Mouse (Mus musculus): ENCODE data around the gene Sytl4.

Gene Sytl4

GRCm38 (mm10) chrX:133981231-133982002 is at the start of gene Sytl4:
Sytl4 (minus strand) TSS chrX:133981812.
- no peak for DNase-seq (ENCODE audit: low read depth)

DNA sequence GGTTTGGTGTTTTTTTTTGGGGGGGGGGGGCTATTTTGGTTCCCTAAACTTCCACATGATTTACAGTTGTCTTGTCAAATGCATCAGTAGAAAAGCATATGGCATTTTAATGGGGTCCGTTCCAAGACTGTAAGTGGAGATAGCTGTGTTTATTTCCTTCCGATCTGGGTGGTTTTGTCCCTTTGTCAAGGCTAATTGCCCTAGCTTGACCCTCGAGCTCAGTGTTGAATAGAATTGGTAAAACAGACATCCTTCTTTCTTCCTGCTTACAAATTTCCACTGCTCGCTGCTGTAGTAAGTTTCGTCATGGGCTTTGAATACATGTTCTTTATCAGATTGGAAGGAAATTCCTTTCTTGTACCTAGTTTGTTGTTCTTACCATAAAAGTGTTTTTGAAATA is 39.1 kb upstream of the Sytl4 start:
- no peak for DNase-seq (ENCODE audit: low read depth)

GRCm38 (mm10) chrX:134019005-134019404 is 37.4 kb upstream of the Sytl4 start:
- DNase-seq (ENCODE audit: low read depth): peak; percentile 20

DNA sequence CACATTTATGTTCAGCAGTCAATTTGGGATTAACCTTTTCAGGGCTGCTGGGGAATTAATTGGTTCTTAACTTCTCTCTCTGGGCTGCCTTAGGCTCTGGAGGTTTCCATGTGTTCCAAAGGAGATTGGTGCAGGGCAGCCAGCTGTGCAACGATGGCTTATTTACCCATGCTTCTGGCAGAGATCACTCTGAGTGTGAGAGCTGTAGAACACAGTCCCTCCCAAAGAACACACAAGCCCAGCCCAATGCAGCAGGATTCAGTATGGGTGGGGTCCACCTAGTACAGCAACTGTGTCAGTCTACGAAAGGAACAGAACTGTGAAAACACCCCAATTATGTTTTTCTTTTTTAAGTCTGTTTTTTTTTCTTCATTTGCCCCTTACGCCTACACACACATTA is 14.3 kb upstream of the Sytl4 start:
- no peak for DNase-seq (ENCODE audit: low read depth)

DNA sequence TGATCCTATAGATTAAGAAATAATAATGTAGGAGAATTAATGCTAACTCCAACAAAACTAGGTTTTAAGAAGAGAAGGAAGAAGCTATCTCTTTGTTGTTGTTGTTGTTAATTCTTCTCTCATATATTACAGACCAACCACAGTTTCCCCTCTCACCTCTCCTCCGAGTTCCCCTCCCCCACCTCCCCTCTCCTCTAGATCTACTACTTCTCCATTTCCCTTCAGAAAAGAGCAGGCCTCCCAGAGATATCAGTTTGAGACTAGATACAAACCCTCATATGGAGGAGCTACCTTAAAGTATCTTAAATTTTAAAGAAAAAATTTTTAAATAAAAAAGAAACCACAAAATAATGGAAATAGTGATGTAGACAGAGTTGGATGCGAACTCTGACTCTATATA is 17.0 kb downstream of the Sytl4 start:
- no peak for DNase-seq (ENCODE audit: low read depth)

GRCm38 (mm10) chrX:133960617-133961016 is 21.0 kb downstream of the Sytl4 start:
- DNase-seq (ENCODE audit: low read depth): no peak

GRCm38 (mm10) chrX:133954661-133955060 is 27.0 kb downstream of the Sytl4 start:
- no peak for DNase-seq (ENCODE audit: low read depth)

DNA sequence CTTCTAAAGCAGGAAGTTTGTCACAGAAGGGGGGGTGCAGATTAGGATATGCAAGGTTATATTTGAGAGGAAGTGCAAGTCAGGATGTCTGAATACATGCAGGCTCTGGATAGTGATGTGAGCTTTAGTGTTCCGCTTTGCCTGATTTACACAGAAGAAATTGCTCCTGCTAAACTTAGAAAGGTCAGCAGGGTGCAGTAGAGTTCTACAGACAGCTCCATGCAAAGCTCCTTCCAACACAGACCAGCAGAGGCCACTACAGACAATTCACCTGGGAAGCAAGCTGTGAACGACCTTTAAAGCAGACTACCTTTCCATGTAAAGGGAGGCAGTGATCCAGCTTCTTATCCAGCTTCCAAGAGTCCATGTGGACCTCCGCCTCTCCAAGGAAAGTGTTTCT is 34.2 kb downstream of the Sytl4 start:
- DNase-seq (ENCODE audit: low read depth): peak; percentile 18

DNA sequence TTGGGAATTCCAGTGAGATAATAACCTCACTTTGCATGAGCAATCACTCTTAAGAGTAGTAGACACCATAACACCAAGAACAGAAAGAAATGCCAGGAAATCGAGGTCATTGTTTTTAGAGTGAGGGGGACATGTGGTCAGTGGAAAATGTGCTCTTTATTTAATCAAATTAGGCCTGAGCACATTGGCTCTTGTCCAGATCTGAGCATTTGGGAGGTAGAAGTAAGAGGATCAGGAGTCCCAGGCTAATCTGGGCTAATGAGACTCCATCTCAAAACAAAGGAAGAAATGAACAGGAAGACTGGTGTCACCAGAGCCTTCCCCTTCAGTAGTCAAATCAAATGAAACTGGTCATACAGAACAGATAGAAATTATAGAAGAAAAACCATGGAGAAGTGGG is 42.1 kb downstream of the Sytl4 start:
- DNase-seq (ENCODE audit: low read depth): no peak

DNA sequence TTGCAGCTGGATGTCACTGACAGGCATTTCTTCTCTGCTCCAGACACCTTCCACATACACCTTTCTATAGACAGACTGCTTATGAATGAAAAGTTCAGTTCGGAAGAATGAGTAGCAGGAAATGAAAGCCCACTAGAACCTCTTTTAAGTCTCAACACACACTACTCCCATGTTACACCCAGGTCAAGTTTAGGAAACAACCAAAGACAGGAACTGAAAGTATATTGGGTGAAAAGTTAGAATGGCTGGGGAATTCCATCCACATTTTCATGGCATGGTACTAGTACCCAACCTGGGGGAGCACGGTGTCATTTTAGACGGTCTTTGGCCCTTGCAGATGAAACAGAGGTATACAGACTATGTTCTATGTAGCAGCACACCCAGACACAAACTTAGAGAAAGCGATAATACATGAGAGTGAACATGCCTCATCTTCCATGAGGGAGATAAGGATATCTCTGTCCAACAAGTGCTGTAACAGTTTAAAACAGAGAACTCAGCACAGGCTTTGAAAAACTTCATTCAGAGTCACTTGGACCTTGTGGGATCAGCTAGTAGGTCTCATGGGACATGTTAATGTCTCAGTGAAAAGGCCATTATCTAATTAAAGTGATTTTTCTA is 44.9 kb downstream of the Sytl4 start:
- no peak for DNase-seq (ENCODE audit: low read depth)

DNA sequence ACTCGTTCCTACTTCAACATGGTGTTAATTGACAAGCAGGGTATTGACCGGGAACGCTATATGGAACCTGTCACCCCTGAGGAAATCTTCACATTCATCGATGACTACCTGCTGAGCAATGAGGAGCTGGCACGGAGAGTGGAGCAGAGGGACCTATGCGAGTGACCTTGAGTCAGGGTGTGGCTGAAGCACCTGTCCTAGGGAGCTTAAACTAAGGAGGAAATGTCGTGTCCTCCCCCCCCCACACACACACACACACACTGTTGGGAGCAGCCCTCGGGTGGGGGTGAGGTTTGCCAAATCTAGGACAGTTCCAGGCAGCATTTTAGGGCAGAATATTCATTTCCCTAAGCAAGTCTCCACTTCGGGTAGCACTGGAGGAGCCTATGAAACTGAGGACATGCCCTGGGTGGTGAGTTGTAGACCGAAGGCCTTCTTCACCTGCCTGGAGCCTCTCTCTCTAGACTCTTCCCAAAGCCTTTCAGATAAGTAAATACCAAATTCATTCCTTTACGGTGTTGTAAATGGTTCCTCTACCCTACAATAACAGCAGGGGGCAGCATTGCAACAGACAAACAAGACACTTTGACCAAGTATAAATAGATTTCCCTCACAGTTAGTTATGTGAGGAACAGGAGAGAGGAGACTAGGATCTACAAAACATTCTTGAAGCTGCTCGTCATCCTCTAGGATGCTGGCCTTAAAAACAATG is 50.2 kb downstream of the Sytl4 start:
- no peak for DNase-seq (ENCODE audit: low read depth)

DNA sequence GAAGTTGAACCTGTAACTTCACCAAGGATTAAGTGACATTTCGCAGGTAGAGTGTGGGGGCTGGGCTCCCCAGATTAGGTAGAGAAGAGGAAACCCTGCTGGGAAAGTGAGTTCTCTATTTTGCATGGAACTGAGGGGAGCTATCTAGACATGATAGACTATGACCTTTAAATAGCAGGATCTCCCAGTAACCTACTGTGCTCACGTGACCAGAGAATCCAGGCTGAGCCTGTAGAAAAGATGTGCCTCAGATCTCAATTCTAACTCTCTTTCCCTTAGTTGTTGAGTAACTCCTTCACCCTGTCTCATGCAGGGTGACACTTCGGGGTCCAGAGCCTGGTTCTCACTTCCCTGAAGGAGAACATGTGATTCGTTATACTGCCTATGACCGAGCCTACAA is 54.9 kb downstream of the Sytl4 start:
- DNase-seq (ENCODE audit: low read depth): no peak

- DNase-seq (ENCODE audit: low read depth): no peak
Measured at GRCm38 (mm10) chrX:133921187-133921586, 60.4 kb downstream of the Sytl4 start.

DNA sequence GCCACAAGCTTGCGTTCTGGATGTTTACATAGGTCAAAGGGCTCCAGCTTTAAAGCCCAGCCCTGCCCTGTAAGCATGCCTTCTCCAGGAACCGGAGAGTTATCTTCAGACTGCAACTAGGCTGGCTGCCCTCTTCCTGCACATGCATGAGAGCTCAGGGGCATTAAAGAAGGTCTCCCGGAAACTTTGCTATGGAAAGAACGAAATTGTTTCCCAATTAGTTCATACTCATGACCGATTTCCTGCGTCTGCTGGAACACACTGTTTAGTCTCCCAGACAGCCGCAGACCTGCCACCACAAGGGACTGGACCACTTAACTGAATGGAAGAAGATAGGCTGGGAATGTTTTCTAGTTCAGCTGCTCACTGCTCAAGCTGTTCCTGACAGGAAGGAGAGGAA is 67.4 kb downstream of the Sytl4 start:
- DNase-seq (ENCODE audit: low read depth): peak; percentile 35

GRCm38 (mm10) chrX:133913006-133913405 is 68.6 kb downstream of the Sytl4 start:
- no peak for DNase-seq (ENCODE audit: low read depth)

DNA sequence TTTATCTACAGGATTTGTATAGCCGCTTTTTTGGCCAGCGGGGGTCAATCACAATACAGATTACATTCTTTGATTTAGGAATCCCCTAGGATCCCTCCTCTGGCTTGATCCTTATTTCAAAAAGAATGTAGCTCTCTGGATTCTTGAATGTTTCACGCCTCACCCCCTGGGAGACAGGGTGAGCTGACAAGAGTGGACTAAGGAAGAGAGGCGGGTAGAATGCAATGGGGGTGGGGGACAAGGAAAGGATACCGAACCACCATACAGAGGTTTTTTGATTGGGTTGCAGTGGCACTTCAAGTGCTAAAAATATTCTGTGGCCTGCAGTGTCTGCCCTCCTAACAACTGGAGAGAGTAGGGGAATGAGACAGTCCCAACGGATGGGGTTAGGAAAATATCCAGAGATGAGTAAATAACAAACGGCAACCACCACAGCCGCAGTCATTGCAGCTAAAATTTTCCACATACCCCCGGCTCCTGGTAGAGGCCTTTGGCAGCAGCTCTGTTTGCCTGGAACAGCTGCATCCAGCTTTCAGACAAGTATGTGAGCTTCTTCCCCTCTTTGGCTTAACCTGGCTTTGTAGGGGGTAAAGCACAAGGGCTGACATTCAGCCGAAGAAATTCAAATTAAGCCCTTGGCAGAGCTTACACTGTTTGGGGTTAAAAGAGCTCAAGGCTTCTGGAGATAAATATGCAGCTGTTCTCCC is 70.1 kb downstream of the Sytl4 start:
- DNase-seq (ENCODE audit: low read depth): peak; percentile 60

DNA sequence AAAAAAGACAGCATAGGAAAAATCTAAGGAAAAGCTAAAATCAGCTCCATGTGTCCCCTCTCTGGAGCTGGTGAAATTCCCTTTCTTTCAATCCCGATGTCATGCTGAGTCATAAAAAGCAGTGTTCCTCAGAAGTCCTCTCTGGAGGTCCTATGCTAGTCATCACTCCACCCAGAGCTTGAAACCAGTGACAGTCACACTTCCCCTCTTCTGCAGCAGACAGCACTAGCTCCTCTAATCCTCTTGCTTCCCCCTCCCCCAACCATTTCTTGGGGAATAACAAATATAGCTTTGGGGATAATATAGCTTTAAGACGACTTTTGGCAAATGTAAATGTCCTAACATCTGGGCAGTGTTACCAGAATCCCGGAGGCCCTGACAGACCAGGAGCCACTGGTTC is 73.4 kb downstream of the Sytl4 start, which contains the start of gene Srpx2:
Srpx2 (plus strand) TSS at position 166 of the 400 bp plus-strand sequence.
- DNase-seq (ENCODE audit: low read depth): no peak

- peak; percentile 57 for DNase-seq (ENCODE audit: low read depth)
Measured at GRCm38 (mm10) chrX:133898014-133898542, 83.5 kb downstream of the Sytl4 start, which contains the start of gene Tspan6. Tspan6 (minus strand) TSS chrX:133898429.

- DNase-seq (ENCODE audit: low read depth): no peak
Measured at GRCm38 (mm10) chrX:133888111-133888510, 93.5 kb downstream of the Sytl4 start.

GRCm38 (mm10) chrX:133887308-133887707 is 94.3 kb downstream of the Sytl4 start:
- no peak for DNase-seq (ENCODE audit: low read depth)
